Comparison of ENCODE assay signal across 14 mouse cellular contexts in the genomic region with DNA sequence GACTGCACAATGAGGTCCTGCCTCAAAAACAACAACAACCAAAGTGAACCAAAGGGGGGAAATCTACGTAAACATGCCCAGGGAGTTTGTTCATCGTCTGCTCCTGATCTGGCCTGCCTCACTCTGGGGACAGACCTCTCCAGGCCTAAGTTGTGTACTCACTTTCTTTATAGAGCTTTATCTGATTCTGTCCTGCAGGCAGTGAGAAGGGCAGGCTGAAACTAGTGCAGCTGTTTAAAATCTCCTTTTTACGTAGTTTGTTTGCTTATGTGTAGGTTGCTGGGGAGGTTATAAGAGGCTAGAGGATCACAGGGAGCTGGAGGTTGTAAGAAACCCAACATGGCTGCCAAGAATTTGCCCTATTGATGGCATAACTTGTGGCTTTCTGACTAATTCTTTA. TPM values are rescaled to one million over a fixed set of nuclear protein-coding genes. Genes with fewer than 3 reads are reported as not detected.
DNase-seq lines count a peak whose midpoint lies in the region; ATAC-seq and TF ChIP-seq lines count a peak whose summit lies in the region.
"Had no signal": no experiment of that assay in that cellular context is flagged by ENCODE, and none has a peak within 500 bp of the region (broad histone marks: within the 10 kb centered on the region; RNA-seq: fewer than 3 reads in every experiment).

No protein-coding gene starts in this region.

- no peak for TF ChIP-seq CTCF in lung, postnatal 0 days (IDR thresholded peaks at IDR 0.05)
- no peak for TF ChIP-seq CTCF in intestine, postnatal 0 days (IDR thresholded peaks at IDR 0.05; ENCODE audit: low read depth)

- TF ChIP-seq EP300 in lung, postnatal 0 days (IDR thresholded peaks at IDR 0.05) = peak; percentile 59; the same call in 1 of the 2 replicates

- no peaks in the 10 kb centered on the region for H3K9me3 ChIP-seq in heart, embryonic 13.5 days
- H3K9me3 ChIP-seq in lung, postnatal 0 days (ENCODE audit: low read length) = no peaks in the 10 kb centered on the region
- H3K9me3 ChIP-seq in intestine, postnatal 0 days (ENCODE audit: control insufficient read depth) = no peaks in the 10 kb centered on the region
- H3K9me3 ChIP-seq in stomach, embryonic 16.5 days (replicated peaks; ENCODE audit: control insufficient read depth, low read length) = no peaks in the 10 kb centered on the region
- H3K9me3 ChIP-seq: forebrain, embryonic 12.5 days had no signal

- peak overlapping the region; percentile 56 for H3K27ac ChIP-seq in heart, embryonic 13.5 days (replicated peaks)
- peak overlapping the region; percentile 70 for H3K27ac ChIP-seq in lung, postnatal 0 days (ENCODE audit: low read length)
- peak overlapping the region; percentile 75; the same call in 1 of the 2 replicates for H3K27ac ChIP-seq in intestine, postnatal 0 days (ENCODE audit: low read depth, low read length)
- H3K27ac ChIP-seq in stomach, embryonic 16.5 days (ENCODE audit: low read length) = peak overlapping the region; percentile 46
- H3K27ac ChIP-seq: forebrain, embryonic 12.5 days had no signal

- no peak overlapping the region for H3K4me3 ChIP-seq in heart, embryonic 13.5 days
- no peak overlapping the region for H3K4me3 ChIP-seq in lung, postnatal 0 days (ENCODE audit: low read depth, low read length)
- no peak overlapping the region for H3K4me3 ChIP-seq in intestine, postnatal 0 days (ENCODE audit: low read depth, low read length)
- no peak overlapping the region for H3K4me3 ChIP-seq in stomach, embryonic 16.5 days (replicated peaks; ENCODE audit: low read length)
- H3K4me3 ChIP-seq: forebrain, embryonic 12.5 days had no signal

- H3K9ac ChIP-seq in heart, embryonic 13.5 days = 0 out of 2 replicates have a peak overlapping the region, but pooled peaks have one; percentile 4
- H3K9ac ChIP-seq in lung, postnatal 0 days (replicated peaks; ENCODE audit: low read depth) = no peak overlapping the region
- H3K9ac ChIP-seq in intestine, postnatal 0 days (ENCODE audit: low read depth, low read length) = no peak overlapping the region
- H3K9ac ChIP-seq in stomach, embryonic 16.5 days (ENCODE audit: low read length) = no peak overlapping the region
- H3K9ac ChIP-seq: forebrain, embryonic 12.5 days had no signal

- H3K27me3 ChIP-seq in heart, embryonic 13.5 days (replicated peaks) = no peaks in the 10 kb centered on the region
- no peaks in the 10 kb centered on the region for H3K27me3 ChIP-seq in lung, postnatal 0 days (replicated peaks; ENCODE audit: insufficient read depth, low read length)
- H3K27me3 ChIP-seq in intestine, postnatal 0 days (replicated peaks; ENCODE audit: control insufficient read depth, insufficient read depth, low read length) = no peaks in the 10 kb centered on the region
- no peaks in the 10 kb centered on the region for H3K27me3 ChIP-seq in stomach, embryonic 16.5 days (ENCODE audit: control insufficient read depth, insufficient read depth, low read length)
- H3K27me3 ChIP-seq: forebrain, embryonic 12.5 days had no signal

- H3K4me2 ChIP-seq in heart, embryonic 13.5 days = no peak overlapping the region
- no peak overlapping the region for H3K4me2 ChIP-seq in lung, postnatal 0 days (replicated peaks; ENCODE audit: low read depth, low read length)
- no peak overlapping the region for H3K4me2 ChIP-seq in intestine, postnatal 0 days (replicated peaks; ENCODE audit: low read depth)
- no peak overlapping the region for H3K4me2 ChIP-seq in stomach, embryonic 16.5 days (ENCODE audit: low read depth, low read length)
- H3K4me2 ChIP-seq: forebrain, embryonic 12.5 days had no signal

- DNase-seq in heart, adult 8-10 months (ENCODE audit: low spot score) = no peak
- DNase-seq in lung, postnatal 0 days (ENCODE audit: low spot score) = peak; percentile 72
- DNase-seq in lung, postnatal 36 days = no peak
- DNase-seq in embryo, embryonic 10 days (ENCODE audit: low spot score) = no peak
- no peak for DNase-seq in thymus, postnatal 4 days
- DNase-seq: adrenal gland, postnatal 36 days; cerebellum, postnatal 14 days; gastrocnemius, postnatal 36 days; kidney, adult 11 months; layer of hippocampus, postnatal 36 days had no signal

- H3K4me1 ChIP-seq in heart, embryonic 13.5 days = peaks cover 70% of the 10 kb centered on the region
- H3K4me1 ChIP-seq in lung, postnatal 0 days (ENCODE audit: insufficient read depth, low read depth, low read length) = peaks cover 6% of the 10 kb centered on the region; the same call in 1 of the 2 replicates
- no peaks in the 10 kb centered on the region; the same call in 1 of the 2 replicates for H3K4me1 ChIP-seq in intestine, postnatal 0 days (replicated peaks; ENCODE audit: control insufficient read depth, insufficient read depth, low read length)
- H3K4me1 ChIP-seq in stomach, embryonic 16.5 days (ENCODE audit: control insufficient read depth, insufficient read depth, low read length) = peaks cover 25% of the 10 kb centered on the region; the same call in 1 of the 2 replicates

- 50% methylated on average over 3 of the region's 3 CpGs for WGBS in heart, embryonic 13.5 days
- WGBS in lung, postnatal 0 days = 42% methylated on average over 3 of the region's 3 CpGs
- WGBS in intestine, postnatal 0 days = 43% methylated on average over 3 of the region's 3 CpGs
- WGBS in stomach, embryonic 16.5 days = 44% methylated on average over 3 of the region's 3 CpGs

- H3K36me3 ChIP-seq in heart, embryonic 13.5 days = no peaks in the 10 kb centered on the region
- no peaks in the 10 kb centered on the region for H3K36me3 ChIP-seq in lung, postnatal 0 days (ENCODE audit: insufficient read depth, low read length)
- H3K36me3 ChIP-seq in intestine, postnatal 0 days (ENCODE audit: control insufficient read depth, insufficient read depth) = no peaks in the 10 kb centered on the region
- no peaks in the 10 kb centered on the region for H3K36me3 ChIP-seq in stomach, embryonic 16.5 days (ENCODE audit: control insufficient read depth, insufficient read depth, low read length)
- H3K36me3 ChIP-seq: forebrain, embryonic 12.5 days had no signal

- ATAC-seq in heart, embryonic 13.5 days (ENCODE audit: extremely low read depth, insufficient number of reproducible peaks, low FRiP score, low TSS enrichment) = no peak
- ATAC-seq in lung, postnatal 0 days = peak; percentile 16
- ATAC-seq in intestine, postnatal 0 days = no peak
- ATAC-seq in stomach, embryonic 16.5 days (ENCODE audit: insufficient read depth, low FRiP score) = peak; percentile 67; the same call in 1 of the 2 replicates

RNA-seq across cellular contexts. Expression of gene Noct, which starts 7.3 kb away (rescaled TPM):
- polyA plus RNA-seq in heart, embryonic 13.5 days (2015; fragmentation: Nextera tagmentation; extraction: Ambion mirVana) = 8.5 and 8.6 TPM in 2 replicates
- total RNA-seq in heart, adult 8-10 months (2022) = 10 to 100 TPM; 32.2 to 45.2 (median 41.6) TPM
- 4.1 and 4.2 TPM in 2 replicates for polyA plus RNA-seq in lung, postnatal 0 days (2015; fragmentation: Nextera tagmentation; extraction: Ambion mirVana)
- 11.3 and 12.0 TPM in 2 replicates for polyA plus RNA-seq in intestine, postnatal 0 days (2015; fragmentation: Nextera tagmentation; extraction: Ambion mirVana)
- 5.7 and 6.3 TPM in 2 replicates for polyA plus RNA-seq in stomach, embryonic 16.5 days (2015; fragmentation: Nextera tagmentation; extraction: Ambion mirVana)

Comparison
In these comparisons a context has a peak if more than half of its experiments do, and no peak if none do; other contexts are left out.
1. ATAC-seq: peak in lung, postnatal 0 days (single experiment) and stomach, embryonic 16.5 days (single experiment); none in heart, embryonic 13.5 days (single experiment) and intestine, postnatal 0 days (single experiment).
2. Peak in every context shown above with its lines, with median percentiles within 50 percentile points of each other: H3K27ac ChIP-seq.